Mouse (Mus musculus): Measurements from ENCODE around the gene Smurf1.

GRCm38 (mm10) chr5:144946032-144946431, 19.6 kb downstream of the Smurf1 start:
- no peak for TF ChIP-seq CTCF (IDR thresholded peaks at IDR 0.05; ENCODE audit: low read depth, low read length)
- no peak for TF ChIP-seq POLR2A (IDR thresholded peaks at IDR 0.05; ENCODE audit: insufficient read depth, low read length)

Data from ES-Bruce4 (cell line).